Mouse (Mus musculus) heart, adult 8-10 months (tissue): ENCODE measurements around the gene Vldlr. TPM values are rescaled to one million over a fixed set of nuclear protein-coding genes. Genes with fewer than 3 reads are reported as not detected.

Experiments
- DNase-seq: peaks from one replicate; pipeline ENCODE4 v3.0.0; 2022; ENCODE audit warnings: low spot score
- total RNA-seq, 4 experiments: library from RNA; stranded (reverse); gene quantifications; 2 replicates each; pipeline ENCODE4 v1.2.4; 2022

The Vldlr gene
- 100 to 1,000 TPM; 229 to 259 (median 251) TPM for total RNA-seq

- DNase-seq, result no peak
These were observed at the start of gene Vldlr for GRCm38 (mm10) chr19:27216318-27216717. Gene Vldlr, plus strand, starts transcription at chr19:27216484.

- no peak for DNase-seq
These were observed 48.5 kb upstream of the Vldlr start for GRCm38 (mm10) chr19:27167601-27168319.

- DNase-seq, result no peak
These were observed 42.4 kb upstream of the Vldlr start for GRCm38 (mm10) chr19:27173836-27174235.

GRCm38 (mm10) chr19:27175617-27176016 lies 40.7 kb upstream of the Vldlr start:
- peak; percentile 59 for DNase-seq

- peak; percentile 33 for DNase-seq
These were observed 39.7 kb upstream of the Vldlr start for GRCm38 (mm10) chr19:27176558-27176957.

- peak; percentile 6 for DNase-seq
These were observed 38.0 kb upstream of the Vldlr start for GRCm38 (mm10) chr19:27178195-27178807.

DNA sequence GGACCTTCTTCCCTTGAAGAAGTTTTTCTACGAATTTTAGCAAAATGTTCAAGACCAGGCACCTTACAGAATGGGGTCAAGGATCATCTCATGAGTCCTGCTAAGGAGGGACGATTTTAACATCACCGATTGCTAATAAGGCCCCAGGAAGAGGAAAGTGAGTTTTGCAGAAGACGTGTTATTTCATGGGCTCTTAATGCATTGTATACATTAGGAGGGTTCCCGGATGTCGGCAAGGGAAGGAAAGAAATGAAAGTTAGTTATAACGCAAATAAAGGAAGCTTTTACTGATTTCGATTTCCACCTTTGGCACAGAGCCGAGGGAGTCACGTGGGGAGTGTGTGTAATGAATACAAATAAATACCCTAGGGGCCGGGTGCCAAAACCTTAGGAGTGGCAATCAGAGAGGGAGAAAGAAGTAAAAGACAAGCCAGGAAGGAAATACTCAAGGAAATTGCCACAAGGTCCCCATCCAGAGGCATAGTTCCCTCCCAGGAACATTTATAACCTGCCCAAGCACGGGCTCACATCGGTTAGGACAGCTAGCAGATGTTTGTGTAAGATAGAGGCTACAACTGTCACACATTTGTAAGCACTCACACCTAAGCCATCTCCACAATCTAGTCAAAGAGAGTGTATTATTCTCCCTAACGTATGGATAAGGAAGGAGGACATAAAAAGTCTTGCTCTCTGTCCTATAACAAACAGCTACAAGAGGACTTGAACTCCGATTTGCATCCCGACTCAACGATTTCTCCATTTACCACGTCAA lies 35.7 kb upstream of the Vldlr start:
- no peak for DNase-seq

DNA sequence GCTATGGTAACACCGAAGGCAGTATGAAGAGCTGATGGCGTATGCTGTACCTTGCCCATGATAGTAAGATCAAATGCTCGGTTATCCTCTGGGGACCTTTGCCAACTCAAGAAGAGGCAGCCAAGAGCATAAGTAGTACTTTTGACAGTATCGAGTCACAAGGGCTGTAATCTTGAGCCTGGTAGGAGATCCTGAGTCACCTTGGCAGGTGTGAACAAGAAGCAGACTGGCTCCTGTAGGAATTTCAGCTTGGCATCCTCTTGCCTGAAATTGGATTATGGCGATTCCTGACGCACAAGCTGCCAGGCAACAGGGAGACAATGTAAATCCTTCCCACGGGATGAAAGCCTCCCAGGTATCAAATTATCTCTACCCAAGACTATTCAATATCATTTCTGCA lies 32.8 kb upstream of the Vldlr start:
- DNase-seq, result no peak

DNA sequence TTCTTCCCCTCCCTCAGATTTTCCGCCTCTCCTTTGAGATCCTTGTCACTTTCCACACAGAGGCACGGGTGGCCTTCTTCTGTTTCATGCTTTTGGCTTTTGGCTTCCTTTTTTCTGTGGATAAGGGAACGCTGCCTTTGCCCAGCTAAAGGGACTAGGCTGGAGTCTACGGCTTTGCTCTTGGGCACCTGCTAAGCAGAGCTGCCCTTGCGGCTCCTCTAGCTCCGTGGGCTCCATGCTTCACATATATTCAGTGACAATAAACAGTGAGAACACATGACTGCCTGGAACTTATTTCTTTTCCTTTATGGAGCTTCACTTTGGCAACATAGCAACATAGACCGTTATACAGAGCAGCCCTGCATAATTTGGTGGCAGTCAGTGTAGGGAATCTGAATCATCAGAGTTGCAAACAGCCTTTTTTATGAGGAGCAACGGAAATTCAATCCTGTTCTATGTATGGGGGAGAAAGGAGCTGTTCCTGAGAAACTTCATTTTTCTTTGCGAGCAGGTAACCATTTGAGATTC lies 12.5 kb upstream of the Vldlr start:
- no peak for DNase-seq

DNA sequence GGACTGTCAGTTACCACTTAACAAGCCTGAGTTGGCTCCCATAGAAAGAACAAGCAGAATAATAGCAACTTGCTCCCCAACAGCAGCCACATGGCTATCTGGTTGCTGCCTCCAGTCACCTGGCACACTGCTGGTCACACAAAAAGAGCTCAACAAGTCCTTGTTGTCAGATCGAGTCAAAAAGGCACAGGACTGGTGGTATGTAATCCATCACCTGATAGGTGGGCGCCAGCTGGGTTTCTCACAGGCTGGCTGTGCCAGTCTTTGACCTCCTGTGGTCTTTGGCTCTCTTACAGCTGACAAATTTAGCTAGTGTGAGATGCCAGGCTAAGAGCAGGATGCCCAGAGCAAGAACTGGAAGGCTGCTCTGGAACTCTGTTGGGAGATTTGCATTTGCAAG lies 5.3 kb upstream of the Vldlr start:
- DNase-seq, result peak; percentile 67

GRCm38 (mm10) chr19:27215596-27215995 lies 688 bp upstream of the Vldlr start:
- DNase-seq, result no peak

- peak; percentile 28 for DNase-seq
These were observed 601 bp downstream of the Vldlr start for GRCm38 (mm10) chr19:27216767-27217403.

- DNase-seq, result peak; percentile 16
These were observed 1.2 kb downstream of the Vldlr start for GRCm38 (mm10) chr19:27217404-27217940.

DNA sequence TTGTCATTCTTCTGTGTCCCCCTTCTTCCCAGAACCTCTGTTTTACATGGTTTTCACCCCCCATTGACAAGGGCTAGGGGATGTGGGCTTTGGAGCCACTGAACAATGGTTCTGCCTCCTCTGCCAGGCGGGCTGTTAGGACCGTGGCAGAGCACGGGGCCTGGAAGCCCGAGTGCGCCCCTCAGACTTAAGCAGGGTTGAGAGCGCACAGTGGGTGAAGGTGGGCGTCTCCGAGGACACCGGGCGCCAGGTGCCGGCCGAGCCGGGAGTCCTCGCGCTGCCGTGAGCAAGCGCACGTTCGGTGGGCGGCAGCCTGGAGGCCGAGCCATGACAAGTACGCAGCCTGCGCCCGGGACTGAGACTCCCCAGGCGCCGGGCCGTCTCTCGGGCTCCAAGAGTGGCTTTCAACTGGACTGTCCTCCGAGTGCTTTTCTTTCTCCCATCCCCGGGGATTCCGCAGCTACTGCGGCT lies 1.7 kb downstream of the Vldlr start:
- DNase-seq, result no peak

DNA sequence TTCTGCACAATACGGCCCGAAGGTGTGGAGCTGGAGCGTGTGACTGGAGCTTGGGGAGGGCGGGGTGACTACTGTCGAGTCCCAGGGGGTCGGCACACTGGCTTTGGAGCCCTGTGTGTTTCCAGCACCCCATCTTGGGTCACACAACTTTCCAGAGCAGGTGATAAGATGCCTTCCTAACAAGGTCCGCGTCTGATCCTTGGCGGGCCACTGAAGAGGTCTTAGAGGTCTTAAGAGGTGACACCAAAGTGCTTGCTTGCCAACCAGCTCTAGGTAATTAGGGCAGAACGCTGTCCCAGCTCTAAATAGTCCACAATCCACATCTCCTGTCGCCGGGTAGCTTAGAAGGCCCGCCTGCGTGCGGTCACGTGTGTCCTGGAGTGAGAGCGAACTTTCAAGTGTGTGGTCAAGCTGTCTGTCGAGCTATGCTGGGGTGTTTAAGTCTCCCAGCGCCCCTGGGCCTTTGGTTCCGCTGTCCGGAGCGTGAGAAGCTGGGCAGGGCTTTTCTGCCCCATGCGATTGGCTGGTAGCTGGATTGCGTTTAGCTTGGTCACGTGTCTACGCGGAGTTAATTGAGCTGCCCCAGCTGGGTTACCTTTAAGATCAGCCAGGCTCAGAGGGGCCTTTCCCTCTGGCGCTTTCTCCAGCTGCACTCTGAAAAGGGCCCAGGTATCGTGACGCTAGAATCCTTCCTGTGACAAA lies 2.4 kb downstream of the Vldlr start:
- DNase-seq, result peak; percentile 83

GRCm38 (mm10) chr19:27219586-27219985 lies 3.3 kb downstream of the Vldlr start:
- no peak for DNase-seq

DNA sequence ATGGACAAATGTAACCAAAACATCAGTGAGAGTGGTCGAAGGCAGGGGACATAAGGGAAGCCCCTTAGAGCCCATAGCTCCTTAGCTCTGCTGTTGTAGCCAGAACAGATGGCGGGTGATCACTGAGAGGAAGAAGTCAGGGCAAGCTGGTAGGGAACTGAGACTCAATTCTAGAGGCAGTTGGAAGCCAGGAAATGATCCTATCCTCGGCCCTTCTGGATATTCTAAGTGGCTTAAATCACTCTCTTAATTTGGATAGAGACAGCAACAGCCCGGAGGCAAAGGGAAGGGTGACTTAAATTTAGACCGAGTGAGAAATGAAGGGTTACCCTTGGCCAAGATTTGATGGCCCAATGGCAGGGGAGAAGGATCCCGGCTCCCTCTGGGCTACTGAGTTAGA lies 6.8 kb downstream of the Vldlr start:
- peak; percentile 46 for DNase-seq

GRCm38 (mm10) chr19:27224356-27224755 lies 8.1 kb downstream of the Vldlr start:
- peak; percentile 36 for DNase-seq

- no peak for DNase-seq
These were observed 10.3 kb downstream of the Vldlr start for GRCm38 (mm10) chr19:27226626-27227025.

DNA sequence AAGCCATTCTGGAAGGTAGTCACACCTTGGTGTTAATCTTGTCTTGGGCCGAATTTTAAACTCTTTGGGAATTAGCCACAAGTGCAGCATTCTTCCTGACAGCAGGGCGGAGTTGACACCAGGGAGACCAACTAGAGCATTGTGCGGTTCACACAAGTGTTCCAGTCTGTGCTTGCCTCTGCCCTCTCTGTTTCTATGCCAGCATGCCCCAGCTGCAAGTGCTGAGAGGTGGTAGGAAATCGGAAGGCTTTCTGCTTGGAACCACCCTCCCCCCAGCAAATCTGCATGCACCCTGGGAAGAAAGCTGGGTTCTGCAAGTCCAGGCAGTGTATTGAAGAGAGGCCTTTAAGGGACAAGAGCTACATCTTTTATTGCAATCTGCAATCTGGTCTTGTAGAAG lies 10.8 kb downstream of the Vldlr start:
- DNase-seq, result no peak

DNA sequence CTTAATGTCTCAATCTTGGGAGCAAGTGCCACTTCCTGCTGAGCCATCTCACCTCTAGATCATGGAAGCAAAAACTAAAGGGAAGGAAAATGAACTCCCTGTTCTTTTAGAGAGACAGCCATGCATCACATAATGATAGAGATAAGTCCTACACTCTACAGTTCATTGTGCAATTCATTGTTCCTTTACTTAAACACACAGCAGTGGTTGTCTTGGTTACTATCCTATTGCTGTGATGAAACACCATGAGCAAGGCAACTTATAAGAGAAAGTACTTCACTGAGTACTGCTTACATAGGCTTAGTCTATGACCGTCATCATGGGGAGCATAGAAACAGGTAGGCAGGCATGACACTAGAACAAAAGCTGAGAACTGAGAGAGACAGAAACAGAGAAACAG lies 12.0 kb downstream of the Vldlr start:
- no peak for DNase-seq
